Mouse (Mus musculus) 3134 (cell line): ENCODE measurements around the gene Bhlhe40.
A peak's percentile ranks its signal among the peaks of the same experiment; 100 is the strongest.

Experiments
- DNase-seq: peaks from one replicate; pipeline ENCODE4 v3.0.0-alpha.2; 2011; ENCODE audit warnings: low spot score; ENCODE audit not compliant: insufficient read length; ENCODE audit errors: extremely low read depth

The Bhlhe40 gene

DNA sequence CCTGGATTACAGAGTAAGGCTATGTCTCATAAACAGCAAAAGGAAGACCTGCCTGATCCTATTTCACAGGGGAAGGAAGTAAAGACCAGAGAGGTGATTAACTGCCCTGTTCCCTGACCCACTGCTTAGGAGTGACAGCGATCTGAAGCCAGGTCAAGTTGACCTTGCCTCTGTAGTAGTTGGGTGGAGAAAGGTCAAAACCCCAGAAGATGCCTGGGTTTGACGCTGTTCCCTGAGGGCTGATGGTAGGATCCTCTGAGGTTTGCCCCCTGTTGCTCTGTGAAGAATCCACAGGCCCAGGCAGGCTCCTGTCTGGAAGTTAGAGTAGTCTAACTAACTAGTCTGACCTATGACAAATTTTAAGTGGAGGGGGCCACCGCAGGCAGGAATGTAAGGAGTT is 26.5 kb downstream of the Bhlhe40 start:
- no peak for DNase-seq

- DNase-seq: peak; percentile 53
These were observed 27.9 kb downstream of the Bhlhe40 start for GRCm38 (mm10) chr6:108688344-108688743.

- peak; percentile 42 for DNase-seq
These were observed 32.6 kb downstream of the Bhlhe40 start for GRCm38 (mm10) chr6:108692986-108693385.

DNA sequence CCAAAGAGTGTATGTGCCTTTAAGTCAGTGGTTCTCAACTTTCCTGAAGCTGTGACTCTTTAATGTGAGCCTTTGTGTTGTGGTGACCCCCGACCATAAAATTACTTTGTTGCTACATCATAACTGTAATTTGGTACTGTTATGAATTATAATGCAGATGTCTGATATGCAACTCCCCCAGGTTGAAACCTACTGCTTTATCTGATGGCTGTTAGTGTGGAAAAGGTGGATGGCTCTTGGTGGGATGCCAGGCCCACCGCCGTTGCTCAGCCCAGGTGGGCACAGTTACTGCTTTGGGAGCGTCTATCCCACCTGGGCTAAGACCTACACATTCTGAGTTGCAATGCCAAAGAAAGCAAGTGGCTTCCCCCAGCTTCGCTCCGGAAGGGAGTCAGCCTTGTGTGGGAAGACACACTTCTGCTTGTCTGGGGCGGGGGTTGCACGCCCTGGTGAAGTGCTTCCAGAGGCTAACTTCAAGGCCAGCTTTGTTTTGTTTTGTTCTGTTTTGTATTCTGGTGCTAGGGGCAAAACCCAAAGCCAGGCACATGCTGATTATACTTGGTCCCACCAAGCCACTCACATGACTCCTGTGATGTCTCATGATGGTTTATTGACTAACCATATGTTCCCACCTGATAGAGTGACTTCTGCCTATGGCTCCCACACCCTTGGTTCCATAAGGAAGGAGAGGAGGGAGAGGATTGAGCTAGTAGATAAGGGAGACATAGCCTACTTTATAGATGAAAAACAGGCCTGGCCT is 34.7 kb downstream of the Bhlhe40 start:
- DNase-seq: no peak

DNA sequence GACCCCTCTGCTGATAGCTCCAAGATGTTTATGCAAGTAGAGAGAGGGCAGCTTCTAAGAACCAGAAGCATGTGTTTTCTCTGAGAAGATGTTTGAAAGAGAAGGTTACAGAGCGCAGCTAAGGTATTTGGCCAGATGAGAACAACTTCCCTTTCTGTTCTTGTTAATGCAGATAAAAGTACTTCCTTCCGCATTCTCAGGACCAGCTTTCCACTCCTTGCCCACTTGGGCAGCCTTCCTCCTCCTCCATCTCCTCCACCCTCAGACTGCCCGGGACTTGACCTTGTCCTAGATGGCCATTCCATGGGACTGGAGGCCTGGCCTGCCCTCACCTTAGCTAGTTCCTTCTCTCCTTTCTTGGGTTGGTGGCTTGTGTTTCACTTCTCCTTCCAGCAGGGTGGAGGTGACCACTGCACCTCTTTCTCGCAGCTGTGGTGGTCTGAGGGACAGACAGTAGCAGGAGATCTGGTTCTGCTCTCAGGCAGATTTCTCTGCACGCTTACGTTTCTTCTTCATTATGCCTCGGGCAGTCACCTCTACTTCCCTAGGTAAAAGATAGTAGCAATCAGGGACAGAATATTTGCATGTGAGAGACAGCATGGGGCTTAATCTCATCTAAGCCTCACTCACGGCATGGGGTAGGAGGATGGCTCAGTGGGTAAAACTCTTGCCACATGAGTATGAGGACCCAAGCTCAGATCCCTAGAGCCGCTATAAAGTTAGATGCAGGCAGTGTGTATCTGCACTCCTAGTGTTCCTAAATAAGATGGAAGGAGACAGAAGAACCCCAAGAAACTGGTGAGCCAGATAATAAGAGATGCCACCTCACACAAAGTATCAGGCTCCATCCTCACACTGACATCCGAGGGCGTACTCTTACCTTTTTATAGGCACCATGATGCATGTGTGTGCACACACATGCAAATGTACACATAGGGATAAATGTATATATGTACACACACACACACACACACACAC is 35.7 kb downstream of the Bhlhe40 start:
- no peak for DNase-seq

DNA sequence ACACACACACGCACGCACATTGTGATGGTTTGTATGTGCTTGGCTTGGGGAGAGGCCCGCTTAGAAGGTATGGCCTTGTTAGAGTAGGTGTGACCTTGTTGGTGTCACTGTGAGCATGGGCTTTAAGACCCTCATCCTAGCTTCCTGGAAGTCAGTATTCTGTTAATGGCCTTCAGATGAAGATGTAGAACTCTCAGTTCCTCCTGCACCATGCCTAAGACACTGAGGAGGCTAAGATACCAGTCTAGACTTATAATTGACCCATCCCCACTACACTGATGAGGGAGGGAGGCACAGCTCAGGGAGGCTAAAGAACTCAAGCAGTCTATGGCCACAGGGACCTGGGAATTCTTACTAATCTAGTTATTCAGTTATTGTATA is 36.4 kb downstream of the Bhlhe40 start:
- DNase-seq: no peak

DNA sequence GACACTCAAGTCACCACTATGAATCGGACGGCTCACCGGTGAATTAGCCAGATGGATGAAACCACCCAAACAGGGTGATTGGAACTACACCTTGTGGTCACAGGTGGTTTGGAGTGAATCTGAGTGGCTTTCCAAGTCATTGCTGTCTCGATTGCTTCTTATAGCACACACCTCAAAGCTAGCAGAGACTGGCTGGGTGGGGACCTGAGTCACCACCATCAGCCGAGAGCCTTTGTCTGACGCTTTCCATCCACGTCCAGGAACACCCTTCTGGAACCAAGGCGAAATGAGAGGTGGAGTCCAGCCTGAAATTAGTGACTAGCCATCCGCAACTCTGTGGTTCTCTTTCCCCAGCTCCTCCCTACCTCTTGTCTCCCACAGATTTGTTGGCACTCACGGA is 36.9 kb downstream of the Bhlhe40 start:
- DNase-seq: no peak

DNA sequence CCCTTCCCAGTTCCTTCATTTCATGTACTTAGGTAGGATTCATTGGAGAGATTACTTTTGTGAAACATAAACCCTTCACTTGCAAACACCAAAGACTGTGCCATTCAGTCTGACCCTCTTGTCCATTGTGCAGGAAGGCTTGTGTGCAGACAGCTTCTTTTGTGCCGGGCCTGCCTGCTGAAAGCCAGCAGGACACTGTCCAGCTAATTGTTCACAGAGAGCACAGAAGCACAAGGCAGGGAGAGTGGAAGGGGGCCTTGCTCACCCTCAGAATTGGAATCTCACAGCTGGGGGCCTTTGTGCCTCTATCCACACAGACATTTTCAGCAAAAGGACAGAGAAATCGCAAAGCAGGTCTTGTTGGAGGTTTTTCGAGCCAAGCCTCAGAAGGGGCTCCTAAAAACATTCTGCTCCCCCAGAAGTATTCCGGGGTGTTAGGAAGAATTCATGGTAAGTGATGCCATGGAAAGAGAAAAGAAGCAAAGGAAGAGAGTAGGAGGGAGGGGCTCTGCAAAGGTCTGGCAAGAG is 38.0 kb downstream of the Bhlhe40 start:
- DNase-seq: no peak

- peak; percentile 35 for DNase-seq
These were observed 39.2 kb downstream of the Bhlhe40 start for GRCm38 (mm10) chr6:108699679-108700078.

DNA sequence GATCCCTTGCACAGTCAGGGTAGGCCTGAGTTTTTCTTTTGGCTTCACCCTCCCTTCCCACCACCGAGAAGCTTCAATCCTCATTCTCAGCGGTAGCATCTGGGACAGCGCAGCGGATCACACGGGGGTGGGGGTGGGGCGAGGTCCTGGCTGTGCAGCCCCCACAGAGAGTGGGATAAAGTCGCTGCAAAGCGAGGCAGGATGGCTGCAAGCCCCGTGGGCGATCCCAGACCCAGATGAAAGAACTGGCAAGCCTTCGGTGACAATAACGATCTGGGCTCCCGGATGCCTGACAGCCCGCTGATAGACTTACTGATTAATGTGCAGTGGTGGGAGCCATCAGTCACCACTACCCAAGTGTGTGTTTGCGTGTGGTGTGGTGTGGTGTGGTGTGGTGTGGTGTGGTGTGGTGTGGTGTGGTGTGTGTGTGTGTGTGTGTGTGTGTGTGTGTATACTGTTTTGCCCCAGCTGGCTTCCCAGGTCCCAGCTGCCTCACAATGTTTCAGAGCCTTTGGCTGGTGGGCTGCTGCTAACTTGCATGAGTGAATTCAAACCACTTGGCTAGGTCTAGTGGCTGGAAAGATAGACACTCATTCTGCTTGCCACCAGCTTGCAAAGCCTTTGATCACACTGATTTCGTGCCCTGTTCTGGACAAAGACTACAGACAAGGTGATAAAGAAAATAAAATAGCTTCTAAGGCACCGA is 40.4 kb downstream of the Bhlhe40 start:
- no peak for DNase-seq

GRCm38 (mm10) chr6:108702648-108703047 is 42.2 kb downstream of the Bhlhe40 start:
- DNase-seq: no peak

DNA sequence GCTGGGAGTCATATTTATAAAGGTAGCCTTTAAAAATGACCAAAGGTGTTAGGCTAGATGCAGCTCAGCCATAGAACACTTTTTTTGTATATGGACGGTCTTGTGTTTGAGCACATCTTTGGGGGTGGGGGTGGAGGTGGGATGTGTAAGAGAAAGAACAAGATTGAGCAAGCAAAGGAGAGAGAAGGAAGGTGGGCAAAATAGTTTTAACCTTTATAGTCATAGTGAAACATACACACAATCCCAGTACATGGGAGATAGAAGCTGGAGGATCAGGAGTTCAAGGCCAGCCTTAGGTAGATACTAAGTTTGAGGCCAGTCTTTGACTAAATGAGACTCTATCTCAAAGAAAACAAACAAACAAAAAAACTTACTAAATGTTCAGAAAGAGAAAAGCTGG is 42.7 kb downstream of the Bhlhe40 start:
- DNase-seq: no peak

DNA sequence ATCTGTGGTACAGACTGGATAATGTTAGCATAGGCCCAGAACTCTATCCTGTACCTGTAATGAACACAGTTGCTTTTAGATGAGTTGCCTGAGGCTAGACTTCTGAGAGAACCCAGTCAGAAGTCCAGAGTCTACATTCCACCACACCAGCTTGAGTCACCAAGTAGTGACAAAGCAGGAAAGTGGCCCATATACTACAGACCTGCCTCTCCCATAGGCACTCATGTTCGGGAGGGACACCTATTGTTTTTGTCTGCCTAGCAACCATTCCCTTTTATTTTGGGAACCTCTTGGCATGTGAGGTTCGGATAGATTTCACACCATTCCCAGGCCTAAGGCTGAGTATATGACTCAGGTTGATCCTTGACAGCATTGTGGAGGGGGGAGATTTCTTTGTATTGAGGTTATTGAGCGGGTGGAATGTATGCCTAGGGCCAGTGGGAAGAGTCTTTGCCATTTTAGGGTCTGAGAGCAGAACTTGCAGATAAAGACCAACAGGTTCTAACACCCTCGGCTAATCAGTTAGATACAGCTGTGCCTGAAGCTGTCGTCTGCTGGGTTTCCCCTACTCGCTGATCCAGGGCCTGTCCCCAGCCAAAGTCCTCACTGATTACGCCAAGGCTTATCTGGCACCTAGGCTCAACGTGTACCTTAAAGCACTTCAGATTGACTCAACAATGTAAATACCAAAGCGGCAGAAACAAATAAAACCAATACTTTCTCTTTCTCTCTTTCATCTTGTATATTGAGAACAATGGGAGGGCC is 44.1 kb downstream of the Bhlhe40 start:
- no peak for DNase-seq

- DNase-seq: peak; percentile 61
These were observed 45.5 kb downstream of the Bhlhe40 start for GRCm38 (mm10) chr6:108705957-108706356.

- DNase-seq: no peak
These were observed 46.7 kb downstream of the Bhlhe40 start for GRCm38 (mm10) chr6:108706994-108707645.

- no peak for DNase-seq
These were observed 48.7 kb downstream of the Bhlhe40 start for GRCm38 (mm10) chr6:108709131-108709470.

DNA sequence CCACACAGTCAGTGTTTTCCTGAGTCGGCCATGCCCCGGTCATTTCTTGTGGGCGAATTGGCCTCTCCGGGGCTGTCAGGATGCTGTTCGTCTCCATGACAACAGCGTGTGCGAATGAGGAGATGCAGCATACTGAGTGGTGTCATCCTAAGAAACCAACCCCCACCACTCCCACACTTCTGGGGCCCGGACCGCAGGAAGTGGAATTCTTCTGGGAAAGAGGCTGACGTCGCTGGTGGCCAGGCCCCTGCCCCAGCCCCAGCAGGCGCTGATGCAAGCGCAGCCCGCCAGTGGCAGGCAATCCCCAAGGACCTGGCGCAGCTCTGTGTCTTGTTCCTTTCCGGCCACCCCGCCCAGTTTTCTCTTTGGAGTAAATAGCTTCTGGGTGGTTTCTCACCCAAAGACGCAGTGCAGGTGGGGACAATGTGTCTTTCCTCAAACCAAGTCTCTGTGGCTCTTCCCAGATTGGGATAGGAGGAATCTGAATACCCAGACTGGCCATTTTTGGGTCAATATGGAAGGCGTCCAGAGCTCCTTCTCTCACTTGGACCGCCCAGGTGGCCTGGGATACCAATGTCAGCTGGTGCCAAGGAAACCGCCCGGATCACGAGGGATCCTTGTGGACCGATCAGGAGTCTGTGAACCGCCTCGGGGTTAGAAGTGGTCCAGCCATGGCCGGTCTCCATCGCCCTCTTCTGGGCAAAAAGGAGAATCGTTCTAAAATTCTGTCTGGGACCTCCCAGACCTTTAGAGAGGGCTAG is 49.2 kb downstream of the Bhlhe40 start:
- peak; percentile 83 for DNase-seq

GRCm38 (mm10) chr6:108710667-108711066 is 50.2 kb downstream of the Bhlhe40 start:
- DNase-seq: no peak
